Mouse (Mus musculus): Measurements from ENCODE around the gene Lsm11.
"Not testable (repeated sequence)": the region's sequence is repeated elsewhere in the genome, so short reads cannot be mapped to it uniquely, and the experiment has no call there.

- not testable (repeated sequence) for TF ChIP-seq CTCF (IDR thresholded peaks at IDR 0.05; ENCODE audit: low read depth, low read length); POLR2A (IDR thresholded peaks at IDR 0.05; ENCODE audit: extremely low read depth, insufficient read depth, low read length)
Measured at GRCm38 (mm10) chr11:45879366-45879765, 65.4 kb downstream of the Lsm11 start.

All from liver, adult 2 months (tissue).